In genomic region chr3:40058281-40058680, GRCm38 (mm10) we compare ENCODE assay signal across 18 mouse cellular contexts.
DNase-seq lines count a peak whose midpoint lies in the region; ATAC-seq and TF ChIP-seq lines count a peak whose summit lies in the region.
"Had no signal": no experiment of that assay in that cellular context is flagged by ENCODE, and none has a peak within 500 bp of the region (broad histone marks: within the 10 kb centered on the region; RNA-seq: fewer than 3 reads in every experiment).

No protein-coding gene starts in this region.

- no peaks in the 10 kb centered on the region for H3K27me3 ChIP-seq in limb, embryonic 14.5 days (ENCODE audit: control insufficient read depth, insufficient read depth, low read length)
- no peaks in the 10 kb centered on the region for H3K27me3 ChIP-seq in limb, embryonic 10.5 days (ENCODE audit: low read depth, poor library complexity, severe bottlenecking)
- H3K27me3 ChIP-seq in embryonic facial prominence, embryonic 14.5 days (replicated peaks; ENCODE audit: control insufficient read depth, insufficient read depth, low read length) = no peaks in the 10 kb centered on the region
- H3K27me3 ChIP-seq in myocyte (ENCODE audit: control insufficient read depth, insufficient read depth, insufficient read length) = no peaks in the 10 kb centered on the region
- H3K27me3 ChIP-seq in cerebellum, adult 2 months (ENCODE audit: control insufficient read depth, insufficient read depth, low read length) = no peaks in the 10 kb centered on the region; the same call in 1 of the 2 replicates
- H3K27me3 ChIP-seq: forebrain, embryonic 15.5 days; liver, embryonic 13.5 days had no signal

- H3K27ac ChIP-seq in limb, embryonic 14.5 days (replicated peaks; ENCODE audit: low read depth, low read length) = no peak overlapping the region
- H3K27ac ChIP-seq in limb, embryonic 10.5 days = no peak overlapping the region
- peak overlapping the region; percentile 74; the same call in 1 of the 2 replicates for H3K27ac ChIP-seq in embryonic facial prominence, embryonic 14.5 days (replicated peaks; ENCODE audit: low read depth, low read length)
- no peak overlapping the region for H3K27ac ChIP-seq in cerebellum, adult 2 months (ENCODE audit: insufficient read depth, low read length)
- H3K27ac ChIP-seq: forebrain, embryonic 15.5 days; liver, embryonic 13.5 days had no signal

- H3ac ChIP-seq in myocyte (ENCODE audit: control insufficient read depth, insufficient read length) = no peak overlapping the region

- H3K9ac ChIP-seq in limb, embryonic 14.5 days (ENCODE audit: low read depth, low read length, severe bottlenecking) = no peak overlapping the region
- no peak overlapping the region for H3K9ac ChIP-seq in embryonic facial prominence, embryonic 14.5 days (ENCODE audit: low read depth, low read length)
- H3K9ac ChIP-seq: forebrain, embryonic 15.5 days; liver, embryonic 13.5 days had no signal

- peak; percentile 41 for DNase-seq in gastrocnemius, adult 18-20 months (ENCODE audit: low spot score)
- DNase-seq in gastrocnemius, postnatal 36 days = no peak
- peak; percentile 20 for DNase-seq in limb, embryonic 14.5 days (ENCODE audit: low spot score)
- no peak for DNase-seq in limb, embryonic 10.5 days (ENCODE audit: low spot score)
- peak; percentile 51 for DNase-seq in embryonic facial prominence, embryonic 14.5 days (ENCODE audit: low spot score)
- DNase-seq in heart, adult 8-10 months (ENCODE audit: low spot score) = no peak
- DNase-seq in cerebellum, adult 2 months = no peak
- DNase-seq: adrenal gland, postnatal 25 days; cerebellum, adult 18-20 months; heart, postnatal 10 days; kidney, adult 11 months; left cerebral cortex, postnatal 4 days; liver, embryonic 13.5 days; midbrain, embryonic 14.5 days; thymus, postnatal 4 days had no signal

- no peak for TF ChIP-seq POLR2A in limb, embryonic 14.5 days (IDR thresholded peaks at IDR 0.05; ENCODE audit: borderline replicate concordance, extremely low read depth, insufficient read depth, insufficient read length)
- no peak for TF ChIP-seq POLR2A in myocyte (IDR thresholded peaks at IDR 0.05; ENCODE audit: insufficient read length, low read depth)
- TF ChIP-seq POLR2A in cerebellum, adult 2 months (IDR thresholded peaks at IDR 0.05; ENCODE audit: borderline replicate concordance, insufficient read depth, low read length) = no peak

- no peak overlapping the region for H3K4me2 ChIP-seq in limb, embryonic 14.5 days (replicated peaks; ENCODE audit: low read depth, low read length, severe bottlenecking)
- peak overlapping the region; percentile 19 for H3K4me2 ChIP-seq in embryonic facial prominence, embryonic 14.5 days (ENCODE audit: low read depth, low read length)
- peak overlapping the region; percentile 57 for H3K4me2 ChIP-seq in myocyte (ENCODE audit: low read depth)
- H3K4me2 ChIP-seq: forebrain, embryonic 15.5 days; liver, embryonic 13.5 days had no signal

- no peaks in the 10 kb centered on the region for H3K79me2 ChIP-seq in myocyte (ENCODE audit: control insufficient read depth, insufficient read depth)

- H3K4me1 ChIP-seq in limb, embryonic 14.5 days (ENCODE audit: control insufficient read depth, insufficient read depth, low read length) = no peaks in the 10 kb centered on the region
- no peaks in the 10 kb centered on the region for H3K4me1 ChIP-seq in limb, embryonic 10.5 days
- 0 out of 2 replicates have a peak, but pooled peaks cover 4% of the 10 kb centered on the region for H3K4me1 ChIP-seq in embryonic facial prominence, embryonic 14.5 days (ENCODE audit: control insufficient read depth, insufficient read depth, low read length)
- no peaks in the 10 kb centered on the region; the same call in 1 of the 2 replicates for H3K4me1 ChIP-seq in cerebellum, adult 2 months (ENCODE audit: control insufficient read depth, insufficient read depth, low read length)
- H3K4me1 ChIP-seq: liver, embryonic 13.5 days had no signal

- no peak for ATAC-seq in limb, embryonic 14.5 days (ENCODE audit: low FRiP score, low read depth)
- no peak for ATAC-seq in embryonic facial prominence, embryonic 14.5 days (ENCODE audit: low read depth)
- ATAC-seq: forebrain, embryonic 15.5 days; hindbrain, embryonic 16.5 days had no signal

- no peaks in the 10 kb centered on the region for H3K9me3 ChIP-seq in limb, embryonic 14.5 days (ENCODE audit: control insufficient read depth, low read length)
- no peaks in the 10 kb centered on the region for H3K9me3 ChIP-seq in limb, embryonic 10.5 days (replicated peaks)
- no peaks in the 10 kb centered on the region for H3K9me3 ChIP-seq in embryonic facial prominence, embryonic 14.5 days (ENCODE audit: control insufficient read depth, low read length)
- H3K9me3 ChIP-seq: forebrain, embryonic 15.5 days; liver, embryonic 13.5 days had no signal

- WGBS in limb, embryonic 14.5 days = 68% methylated on average over 5 of the region's 5 CpGs
- 79% methylated on average over 5 of the region's 5 CpGs for WGBS in limb, embryonic 10.5 days
- 57% methylated on average over 5 of the region's 5 CpGs for WGBS in embryonic facial prominence, embryonic 14.5 days
- WGBS in cerebellum, adult 2 months = 74% methylated on average over 5 of the region's 5 CpGs

- no peaks in the 10 kb centered on the region for H3K36me3 ChIP-seq in limb, embryonic 14.5 days (ENCODE audit: control insufficient read depth, insufficient read depth, low read length)
- no peaks in the 10 kb centered on the region for H3K36me3 ChIP-seq in limb, embryonic 10.5 days
- H3K36me3 ChIP-seq in embryonic facial prominence, embryonic 14.5 days (ENCODE audit: control insufficient read depth, insufficient read depth, low read length) = no peaks in the 10 kb centered on the region
- H3K36me3 ChIP-seq in myocyte (ENCODE audit: control insufficient read depth, insufficient read depth) = no peaks in the 10 kb centered on the region
- H3K36me3 ChIP-seq: forebrain, embryonic 15.5 days; liver, embryonic 13.5 days had no signal

- TF ChIP-seq CTCF in cerebellum, adult 2 months (IDR thresholded peaks at IDR 0.05; ENCODE audit: borderline replicate concordance, insufficient read depth, low read depth, low read length) = no peak

- H3K4me3 ChIP-seq in limb, embryonic 14.5 days (replicated peaks; ENCODE audit: low read length) = no peak overlapping the region
- no peak overlapping the region for H3K4me3 ChIP-seq in limb, embryonic 10.5 days
- no peak overlapping the region for H3K4me3 ChIP-seq in embryonic facial prominence, embryonic 14.5 days (ENCODE audit: low read depth, low read length)
- no peak overlapping the region for H3K4me3 ChIP-seq in myocyte
- H3K4me3 ChIP-seq in cerebellum, adult 2 months (replicated peaks; ENCODE audit: insufficient read depth, low read depth, low read length) = no peak overlapping the region
- H3K4me3 ChIP-seq: forebrain, embryonic 15.5 days; liver, embryonic 13.5 days had no signal

- intact Hi-C loops in gastrocnemius, postnatal 36 days (cut with DNase I) = no loop called here

TF ChIP-seq in myocyte, 11 proteins besides CTCF, POLR2A, EP300 and RAD21:
- TF ChIP-seq TCF12 (IDR thresholded peaks at IDR 0.05; ENCODE audit: insufficient read depth, poor library complexity, severe bottlenecking) = no peak
- no peak for TF ChIP-seq E2F4 (IDR thresholded peaks at IDR 0.05; ENCODE audit: insufficient read depth)
- no peak for TF ChIP-seq POLR2AphosphoS2 (IDR thresholded peaks at IDR 0.05; ENCODE audit: insufficient read length, low read depth)
- TF ChIP-seq MAX (IDR thresholded peaks at IDR 0.05; ENCODE audit: low read depth) = no peak

Comparison
In these comparisons a context has a peak if more than half of its experiments do, and no peak if none do; other contexts are left out.
1. DNase-seq: peak in gastrocnemius, adult 18-20 months (single experiment), limb, embryonic 14.5 days (single experiment) and embryonic facial prominence, embryonic 14.5 days (single experiment); none in gastrocnemius, postnatal 36 days (0 of 2), limb, embryonic 10.5 days (single experiment), heart, adult 8-10 months (single experiment) and cerebellum, adult 2 months (0 of 2).